Mouse (Mus musculus) right cerebral cortex, postnatal 36 days (tissue): ENCODE data around the gene Pole3.
"Not testable (repeated sequence)": the region's sequence is repeated elsewhere in the genome, so short reads cannot be mapped to it uniquely, and the experiment has no call there.

ENCODE experiments used
- DNase-seq, 2 experiments: peaks; one replicate each; pipeline ENCODE4 v3.0.0; 2022; ENCODE audit warnings: low spot score in 2 of 2, mixed read lengths in 1 of 2

The Pole3 gene

DNA sequence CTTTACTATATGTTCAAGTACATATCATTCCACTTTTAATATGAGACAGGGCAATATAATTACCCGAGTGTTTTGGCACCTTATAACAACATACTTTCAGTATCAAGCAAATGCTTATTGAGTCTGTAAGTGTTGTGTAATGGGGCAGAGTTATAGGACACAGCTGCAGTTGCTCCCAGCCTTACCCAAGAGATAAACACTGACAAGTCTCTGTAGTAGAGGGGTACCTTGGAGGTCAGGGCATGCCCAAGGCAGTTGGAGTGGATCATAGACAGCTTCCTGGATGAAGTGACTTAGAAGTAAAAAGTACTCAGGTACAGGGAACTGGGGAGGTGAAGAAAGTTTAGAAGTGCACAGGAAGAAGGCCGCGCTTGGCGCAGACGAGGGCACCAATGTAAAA, 37.7 kb downstream of the Pole3 start:
- DNase-seq: no peak

DNA sequence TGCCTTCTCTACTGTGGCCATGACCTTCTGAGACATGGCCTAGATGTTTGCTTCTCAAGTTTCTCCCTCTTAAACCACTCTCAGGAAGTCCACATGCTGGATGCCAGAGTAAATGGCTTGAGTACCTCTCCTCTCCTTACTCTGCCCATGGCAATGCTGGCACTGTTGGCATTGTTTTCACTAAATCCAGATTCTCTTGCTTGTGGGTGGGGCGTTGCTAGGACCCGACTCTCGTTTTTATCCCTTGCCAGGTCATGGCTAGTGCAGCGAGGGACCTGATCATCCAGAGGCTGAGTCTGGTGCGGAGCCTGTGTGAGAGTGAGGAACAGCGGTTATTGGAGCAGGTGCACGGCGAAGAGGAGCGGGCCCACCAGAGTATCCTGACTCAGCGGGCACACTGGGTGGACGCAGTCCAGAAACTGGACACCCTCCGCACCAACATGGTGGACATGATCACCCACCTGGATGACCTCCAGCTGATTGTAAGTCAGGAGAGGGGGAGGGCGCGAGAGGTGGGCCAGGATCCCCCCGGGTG, 38.6 kb downstream of the Pole3 start:
- DNase-seq: no peak

DNA sequence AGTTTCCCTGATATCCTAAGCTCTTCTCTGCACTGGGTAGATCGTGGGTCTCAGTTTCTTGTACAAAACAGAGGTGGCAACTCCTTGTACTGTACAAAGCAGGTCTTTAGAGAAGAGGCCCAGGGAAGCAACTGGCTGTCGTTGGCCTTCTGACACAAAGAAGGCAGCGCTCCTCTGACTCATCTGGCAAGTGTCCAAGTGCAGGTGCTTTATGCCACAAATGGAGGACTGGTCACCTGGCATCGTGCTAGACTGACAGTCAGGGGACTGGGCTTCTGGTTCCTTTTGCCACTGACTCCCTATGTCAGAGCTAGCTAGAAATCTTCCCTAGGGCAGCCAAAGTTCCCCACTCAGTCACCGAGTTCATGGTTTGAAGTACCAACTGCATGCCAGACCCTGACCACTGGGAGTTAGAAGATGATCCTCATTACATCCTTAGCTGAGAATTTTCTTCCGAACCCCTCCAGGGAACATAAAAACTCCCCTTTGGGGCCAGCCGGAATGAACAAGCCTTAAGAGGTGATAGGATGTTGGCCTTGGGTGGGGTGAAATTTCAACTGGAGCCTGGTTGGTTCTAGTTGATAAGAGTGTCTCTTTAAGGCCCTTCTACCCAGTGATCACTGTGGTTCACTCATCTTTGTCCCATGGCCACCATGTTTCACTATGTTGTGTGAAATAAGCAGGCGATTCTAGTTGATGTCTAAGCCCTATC, 39.3 kb downstream of the Pole3 start:
- DNase-seq: no peak

DNA sequence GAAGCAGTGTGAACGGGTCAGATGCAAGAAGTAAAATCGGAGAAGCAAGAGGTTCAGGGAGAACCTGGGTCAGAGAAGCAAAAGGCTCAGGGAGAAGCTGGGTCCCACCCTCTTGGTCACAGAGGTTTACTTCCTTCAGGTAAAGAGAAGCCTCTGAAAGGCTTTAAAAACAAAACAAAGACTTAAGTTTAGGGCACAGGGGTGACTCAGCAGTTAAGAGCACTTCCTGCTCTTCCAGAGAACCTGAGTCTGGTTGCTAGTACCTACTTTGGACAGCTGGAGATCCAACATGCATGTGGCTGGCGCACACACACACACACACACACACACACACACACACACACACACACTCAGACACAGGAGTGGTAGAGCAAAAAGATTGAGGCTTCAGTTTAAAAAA, 39.9 kb downstream of the Pole3 start:
- no peak for DNase-seq

DNA sequence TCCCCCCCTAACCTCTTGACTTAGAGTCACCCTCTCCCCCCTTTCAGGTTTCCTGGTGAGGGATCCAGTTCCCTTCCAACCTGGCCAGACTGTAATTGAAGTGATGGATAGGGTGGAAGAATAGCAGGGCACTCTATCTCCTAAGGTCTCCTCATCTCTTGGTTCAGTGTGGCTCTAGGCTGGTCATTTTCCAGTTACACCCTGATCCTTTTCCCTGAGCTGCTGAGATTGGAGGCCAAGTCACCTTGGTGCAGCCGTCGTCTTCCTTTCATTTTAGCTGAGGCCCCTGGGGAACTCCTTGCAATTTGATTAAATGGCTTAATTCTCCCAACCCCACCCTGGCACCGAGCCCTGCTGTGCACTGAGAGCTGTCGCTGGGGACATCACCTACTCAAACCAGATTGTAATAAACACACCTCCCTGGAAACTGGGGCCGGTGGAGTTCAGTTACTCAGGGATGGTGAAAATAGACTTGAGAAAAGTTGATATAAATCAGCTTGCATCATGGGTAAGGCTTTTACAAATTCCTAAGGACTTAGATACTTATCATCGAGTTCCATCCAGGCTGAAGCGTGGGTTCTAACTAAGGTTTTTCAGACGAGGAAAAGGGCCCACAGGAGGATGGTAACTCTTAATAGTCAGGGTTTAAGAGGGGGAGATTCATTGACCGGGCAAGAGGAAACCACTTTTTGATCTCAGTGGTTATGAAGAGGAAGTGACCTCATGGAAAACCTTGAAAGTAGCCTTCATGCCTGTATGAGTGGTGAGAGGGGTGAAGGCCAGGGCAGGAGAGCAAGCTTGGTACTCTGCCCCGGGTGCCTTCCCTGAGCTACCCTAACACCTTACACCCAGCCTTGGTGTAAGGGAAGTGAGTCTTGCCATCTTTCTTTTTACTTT, 43.9 kb downstream of the Pole3 start:
- DNase-seq: no peak

DNA sequence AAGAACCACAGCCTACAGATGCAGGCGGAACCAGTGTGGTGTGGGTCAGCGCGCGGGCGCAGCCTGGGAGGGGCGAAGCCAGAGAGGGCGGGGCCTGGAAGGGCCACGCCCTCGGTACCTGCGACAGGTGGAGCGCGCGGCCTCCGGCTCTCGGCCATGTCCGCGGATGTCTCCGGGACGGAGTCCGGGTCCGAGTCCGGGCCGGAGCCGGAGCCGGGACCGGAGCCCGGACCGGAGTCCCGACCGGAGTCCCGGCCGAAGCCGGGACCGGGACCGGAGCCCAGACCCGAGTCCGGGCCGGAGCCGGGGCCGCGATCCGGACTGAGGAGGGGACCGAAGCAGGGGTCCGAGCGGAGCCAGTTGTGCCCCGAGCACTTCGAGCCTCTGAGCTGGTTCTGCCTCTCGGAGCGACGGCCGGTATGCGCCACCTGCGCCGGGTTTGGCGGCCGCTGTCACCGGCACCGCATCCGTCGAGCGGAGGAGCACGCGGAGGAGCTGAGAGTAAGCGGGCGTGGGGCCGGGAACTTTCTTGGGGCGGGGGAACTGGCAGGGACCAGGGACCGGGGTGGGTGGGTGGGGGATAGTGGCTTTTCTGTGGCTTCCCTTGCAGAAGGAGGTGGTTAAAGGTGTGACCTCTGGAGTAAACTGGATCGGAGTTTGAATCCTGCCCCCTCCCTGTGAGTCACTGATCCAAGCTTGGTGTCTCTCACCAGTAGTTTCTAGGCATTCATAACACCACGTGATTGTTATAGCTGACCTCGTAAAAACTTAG, 44.7 kb downstream of the Pole3 start, which contains the start of gene Bspry:
Gene Bspry, plus strand, starts transcription at position 117 of the 772 bp plus-strand sequence.
- no peak for DNase-seq

DNA sequence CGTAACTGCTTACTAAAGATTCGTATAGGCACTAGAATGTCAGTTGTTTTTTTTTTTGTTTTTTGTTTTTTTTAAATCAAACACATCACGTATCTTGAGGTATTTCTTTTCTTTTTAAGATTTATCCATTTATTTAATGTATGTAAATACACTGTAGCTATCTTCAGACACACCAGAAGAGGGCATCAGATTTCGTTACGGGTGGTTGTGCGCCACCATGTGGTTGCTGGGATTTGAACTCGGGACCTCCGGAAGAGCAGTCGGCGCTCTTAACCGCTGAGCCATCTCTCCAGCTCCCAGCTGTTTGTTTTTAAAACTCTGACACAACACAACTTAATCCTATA, 45.3 kb downstream of the Pole3 start:
- DNase-seq: not testable (repeated sequence)

DNA sequence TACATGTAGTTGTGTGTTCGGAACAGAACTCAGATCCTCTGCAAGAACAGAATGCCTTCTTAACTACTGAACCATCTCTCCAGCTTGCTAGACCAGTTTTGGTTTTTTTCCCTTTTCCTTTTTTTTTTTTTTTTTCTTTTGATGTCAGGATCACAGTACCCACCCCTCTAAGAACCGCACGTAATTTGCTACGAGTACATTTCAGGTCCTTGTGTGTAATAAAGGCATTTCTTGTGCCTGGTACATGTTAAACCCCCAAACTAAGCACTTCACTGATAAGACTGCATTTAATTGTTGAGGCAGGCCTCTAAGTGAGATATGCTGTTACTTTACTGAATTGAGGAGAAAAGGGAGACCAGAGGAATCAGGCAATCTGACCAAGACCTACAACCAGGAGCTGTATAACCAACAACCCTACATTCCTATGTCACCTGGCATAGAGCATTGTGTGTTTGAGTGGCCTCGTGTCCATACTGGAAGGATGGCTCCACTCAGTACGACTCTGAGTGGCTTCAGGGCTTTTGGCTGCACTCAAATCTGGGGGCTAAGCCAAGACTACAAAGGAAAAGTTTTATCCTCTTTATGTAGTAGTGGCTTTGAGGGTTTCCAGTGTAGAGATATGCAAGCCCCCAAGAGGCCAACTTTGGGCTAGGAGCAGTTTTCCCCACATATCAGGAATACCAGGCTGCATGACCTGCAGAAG, 47.2 kb downstream of the Pole3 start:
- no peak for DNase-seq

DNA sequence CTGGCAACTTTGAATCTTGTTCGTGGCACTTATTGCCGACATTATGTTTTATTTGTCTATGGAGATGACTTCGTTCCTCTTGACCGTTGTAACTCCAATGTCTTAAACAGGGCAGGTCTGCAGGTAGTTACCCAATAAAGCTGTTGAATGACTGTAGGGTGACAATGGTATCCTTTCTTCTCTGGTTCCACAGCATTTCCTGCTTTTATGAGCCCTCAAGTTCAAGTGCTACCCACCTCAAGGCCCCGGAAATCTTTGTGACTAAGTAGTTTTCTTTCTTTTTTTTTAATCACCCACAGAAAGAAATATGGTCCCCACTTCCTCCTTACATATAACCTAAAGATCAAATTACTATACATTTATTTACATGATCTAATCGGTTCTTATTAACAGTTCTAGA, 49.1 kb downstream of the Pole3 start:
- no peak for DNase-seq

DNA sequence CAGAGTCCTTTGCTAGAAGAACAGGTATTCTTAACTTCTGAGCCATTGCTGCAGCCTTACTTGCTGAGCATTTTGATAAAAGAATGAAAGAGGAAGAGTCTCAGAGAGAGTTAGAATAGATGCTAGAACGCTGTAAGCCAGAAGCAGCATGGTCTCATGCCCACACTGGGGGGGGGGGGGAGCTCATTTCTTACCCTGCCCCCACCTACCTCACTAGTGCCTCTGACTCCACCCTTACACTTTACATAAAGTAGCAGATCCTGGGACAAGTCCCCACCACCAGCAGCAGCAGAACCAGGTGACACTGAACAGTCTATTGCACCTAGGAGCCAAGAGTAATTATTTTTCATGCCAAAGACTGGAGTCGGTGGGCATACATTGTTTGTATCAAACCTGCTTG, 49.7 kb downstream of the Pole3 start:
- DNase-seq: no peak
